Mouse (Mus musculus): Measurements from ENCODE around the gene Chn1. TPM values are rescaled to one million over a fixed set of nuclear protein-coding genes. Genes with fewer than 3 reads are reported as not detected.

Gene Chn1
- polyA plus RNA-seq, 1 experiment: 25.8 TPM

DNA sequence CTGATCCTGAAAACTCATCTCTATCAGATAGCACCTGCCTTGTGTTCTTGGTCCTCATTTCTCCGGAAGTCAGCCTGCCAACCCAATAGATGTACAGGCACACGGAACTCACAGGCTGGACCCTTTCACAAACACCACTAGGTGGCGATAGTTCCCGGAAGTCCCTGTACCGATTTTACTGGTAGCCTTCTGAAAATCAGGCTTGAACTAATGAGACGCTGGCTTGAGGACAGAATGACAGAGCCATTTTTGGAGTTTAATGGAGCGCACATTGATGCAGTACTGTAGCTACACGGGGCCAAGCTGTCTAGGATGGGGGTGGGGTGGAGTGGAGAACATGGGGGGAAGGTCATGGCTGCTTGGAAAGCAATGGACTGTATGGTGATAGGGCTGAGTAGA is 213.5 kb downstream of the Chn1 start:
- peak overlapping the region; percentile 70 for H3K27ac ChIP-seq (ENCODE audit: insufficient read depth, low read length)
- no peaks in the 10 kb centered on the region for H3K9me3 ChIP-seq (replicated peaks; ENCODE audit: control insufficient read depth, insufficient read depth, low read length, poor library complexity, severe bottlenecking)

DNA sequence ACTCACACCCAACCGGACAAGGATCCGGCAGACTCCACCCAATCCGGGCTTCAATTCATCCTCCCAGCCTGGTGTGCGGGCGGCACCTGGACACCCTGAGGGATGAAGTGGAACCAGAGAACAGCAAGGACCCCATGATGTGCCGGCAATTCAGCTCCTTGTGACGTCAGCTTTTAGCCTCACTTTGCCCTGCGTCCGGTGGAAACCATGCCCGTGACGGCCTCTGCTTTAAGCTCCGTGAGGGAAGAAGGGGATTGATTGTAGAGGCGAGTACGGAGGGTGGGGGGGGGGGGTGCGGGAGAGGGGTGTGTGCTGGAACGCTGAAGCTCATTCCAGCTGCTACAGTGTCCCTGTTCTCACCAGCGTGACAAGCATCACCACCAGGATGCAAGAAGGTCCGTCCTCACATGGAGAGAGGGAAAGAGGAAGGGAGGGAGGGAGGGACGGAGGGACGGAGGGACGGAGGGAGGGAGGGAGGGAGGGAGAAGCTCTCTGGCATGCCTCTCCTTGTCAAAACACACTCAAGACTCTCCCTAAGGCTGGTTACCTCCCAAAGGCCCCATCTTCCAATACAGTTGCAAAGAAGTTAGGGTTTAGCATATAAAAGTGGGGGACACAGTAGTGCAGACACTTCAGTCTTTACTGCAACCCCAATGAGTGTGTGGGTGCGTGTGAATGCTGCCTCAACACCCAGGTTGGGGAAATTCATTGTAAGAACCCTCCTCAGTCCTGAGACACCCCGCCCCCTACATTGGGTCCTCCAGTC is 214.1 kb downstream of the Chn1 start:
- Histone ChIP-seq H3K9ac (ENCODE audit: low read depth, poor library complexity, severe bottlenecking) (peak overlapping the region; percentile 47), H3K27ac (ENCODE audit: insufficient read depth, low read length) (peak overlapping the region; percentile 70), H3K9me3 (replicated peaks; ENCODE audit: control insufficient read depth, insufficient read depth, low read length, poor library complexity, severe bottlenecking) (no peaks in the 10 kb centered on the region), H3K4me1 (ENCODE audit: control insufficient read depth, insufficient read depth, low read length) (peaks cover 4% of the 10 kb centered on the region), H3K4me3 (ENCODE audit: low read depth, low read length) (peak overlapping the region; percentile 65), H3K27me3 (ENCODE audit: control insufficient read depth, insufficient read depth, low read length, poor library complexity, severe bottlenecking) (no peaks in the 10 kb centered on the region), H3K36me3 (ENCODE audit: control insufficient read depth, insufficient read depth, low read length, poor library complexity, severe bottlenecking) (no peaks in the 10 kb centered on the region)
- TF ChIP-seq CTCF (IDR thresholded peaks at IDR 0.05; ENCODE audit: low read depth, low read length) (no peak), EP300 (IDR thresholded peaks at IDR 0.05; ENCODE audit: insufficient read depth, low read depth, low read length) (peak; percentile 46; the same call in 1 of the 2 replicates)

More for the DNA sequence above, 213.5 kb downstream of the Chn1 start:
- H3K4me1 ChIP-seq (ENCODE audit: control insufficient read depth, insufficient read depth, low read length): peaks cover 4% of the 10 kb centered on the region
- H3K27me3 ChIP-seq (ENCODE audit: control insufficient read depth, insufficient read depth, low read length, poor library complexity, severe bottlenecking): no peaks in the 10 kb centered on the region
- H3K9ac ChIP-seq (ENCODE audit: low read depth, poor library complexity, severe bottlenecking): peak overlapping the region; percentile 47
- H3K36me3 ChIP-seq (ENCODE audit: control insufficient read depth, insufficient read depth, low read length, poor library complexity, severe bottlenecking): no peaks in the 10 kb centered on the region
- TF ChIP-seq POLR2A (IDR thresholded peaks at IDR 0.05; ENCODE audit: insufficient read depth, low read length) (no peak), EP300 (IDR thresholded peaks at IDR 0.05; ENCODE audit: insufficient read depth, low read depth, low read length) (no peak), CTCF (IDR thresholded peaks at IDR 0.05; ENCODE audit: low read depth, low read length) (peak; percentile 66)
- peak overlapping the region; percentile 82 for H3K4me3 ChIP-seq (ENCODE audit: low read depth, low read length)

Other genes with a start within 250 kb of the Chn1 start
- 7.8 and 11.7 TPM in 2 replicates for gene Wipf1, start 245.6 kb downstream of the Chn1 start, polyA plus RNA-seq (2011; ENCODE audit: insufficient read depth, insufficient read length, low read depth, missing spikeins)
- gene Chrna1, start 195.0 kb downstream of the Chn1 start, polyA plus RNA-seq (2011; ENCODE audit: insufficient read depth, insufficient read length, low read depth, missing spikeins): not detected in 2 replicates
- gene Atf2, start 117.3 kb upstream of the Chn1 start, polyA plus RNA-seq (2011; ENCODE audit: insufficient read depth, insufficient read length, low read depth, missing spikeins): 92.0 and 95.1 TPM in 2 replicates
- 470 and 481 TPM in 2 replicates for gene Atp5g3, start 136.0 kb upstream of the Chn1 start, polyA plus RNA-seq (2011; ENCODE audit: insufficient read depth, insufficient read length, low read depth, missing spikeins)